Mouse (Mus musculus): ENCODE results near the gene Cdc42ep3.
A peak's percentile ranks its signal among the peaks of the same experiment; 100 is the strongest.

The Cdc42ep3 gene

GRCm38 (mm10) chr17:79345001-79345709 is 9.7 kb downstream of the Cdc42ep3 start:
- DNase-seq (ENCODE audit: low spot score in 2 of 2): no peak

- DNase-seq (ENCODE audit: low spot score in 2 of 2): peak in 1 of 2 experiments; percentile 2
Measured at GRCm38 (mm10) chr17:79343334-79343946, 11.5 kb downstream of the Cdc42ep3 start.

GRCm38 (mm10) chr17:79342639-79343333 is 12.1 kb downstream of the Cdc42ep3 start:
- DNase-seq (ENCODE audit: low spot score in 2 of 2): peak in 1 of 2 experiments; percentile 3

GRCm38 (mm10) chr17:79341946-79342470 is 12.9 kb downstream of the Cdc42ep3 start:
- DNase-seq (ENCODE audit: low spot score in 2 of 2): peak in 1 of 2 experiments; percentile 4

GRCm38 (mm10) chr17:79337494-79337893 is 17.4 kb downstream of the Cdc42ep3 start:
- DNase-seq (ENCODE audit: low spot score in 2 of 2): no peak

- no peak for DNase-seq (ENCODE audit: low spot score in 2 of 2)
Measured at GRCm38 (mm10) chr17:79334701-79335100, 20.2 kb downstream of the Cdc42ep3 start.

GRCm38 (mm10) chr17:79333650-79334049 is 21.2 kb downstream of the Cdc42ep3 start:
- DNase-seq (ENCODE audit: low spot score in 2 of 2): no peak

- no peak for DNase-seq (ENCODE audit: low spot score in 2 of 2)
Measured at GRCm38 (mm10) chr17:79332864-79333263, 22.0 kb downstream of the Cdc42ep3 start.

GRCm38 (mm10) chr17:79330397-79330796 is 24.5 kb downstream of the Cdc42ep3 start:
- DNase-seq (ENCODE audit: low spot score in 2 of 2): no peak

GRCm38 (mm10) chr17:79326868-79327376 is 28.0 kb downstream of the Cdc42ep3 start:
- DNase-seq (ENCODE audit: low spot score in 2 of 2): no peak

- DNase-seq (ENCODE audit: low spot score in 2 of 2): no peak
Measured at GRCm38 (mm10) chr17:79317085-79317751, 37.7 kb downstream of the Cdc42ep3 start.

- no peak for DNase-seq (ENCODE audit: low spot score in 2 of 2)
Measured at GRCm38 (mm10) chr17:79315415-79316094, 39.3 kb downstream of the Cdc42ep3 start.

- no peak for DNase-seq (ENCODE audit: low spot score in 2 of 2)
Measured at GRCm38 (mm10) chr17:79310465-79310864, 44.4 kb downstream of the Cdc42ep3 start.

GRCm38 (mm10) chr17:79309506-79309905 is 45.4 kb downstream of the Cdc42ep3 start:
- DNase-seq (ENCODE audit: low spot score in 2 of 2): no peak

GRCm38 (mm10) chr17:79305644-79306043 is 49.2 kb downstream of the Cdc42ep3 start:
- no peak for DNase-seq (ENCODE audit: low spot score in 2 of 2)

GRCm38 (mm10) chr17:79303744-79304497 is 51.0 kb downstream of the Cdc42ep3 start:
- DNase-seq (ENCODE audit: low spot score in 2 of 2): no peak

GRCm38 (mm10) chr17:79303238-79303637 is 51.7 kb downstream of the Cdc42ep3 start:
- DNase-seq (ENCODE audit: low spot score in 2 of 2): no peak

- no peak for DNase-seq (ENCODE audit: low spot score in 2 of 2)
Measured at GRCm38 (mm10) chr17:79299925-79300324, 55.0 kb downstream of the Cdc42ep3 start.

- no peak for DNase-seq (ENCODE audit: low spot score in 2 of 2)
Measured at GRCm38 (mm10) chr17:79298968-79299367, 55.9 kb downstream of the Cdc42ep3 start.

GRCm38 (mm10) chr17:79295926-79296325 is 59.0 kb downstream of the Cdc42ep3 start:
- no peak for DNase-seq (ENCODE audit: low spot score in 2 of 2)
